Mouse (Mus musculus) neutrophil, adult 5-6 weeks (primary cell): ENCODE results near the gene Cntn5. TPM values are rescaled to one million over a fixed set of nuclear protein-coding genes. Genes with fewer than 3 reads are reported as not detected.

Experiments used
- ATAC-seq: fragments of 151-379, 151-347 bp; 2 replicates; pipeline ENCODE4 v1.8.0; 2017; ENCODE audit warnings: mild to moderate bottlenecking, moderate TSS enrichment; ENCODE audit not compliant: insufficient number of reproducible peaks, poor library complexity, low FRiP score, severe bottlenecking; ENCODE audit errors: extremely low read depth
- total RNA-seq: library from RNA; stranded (forward); fragments of 200-1000 nt; gene quantifications from 2 replicates; pipeline ENCODE4 v1.2.3, GENCODE M21; 2017

The Cntn5 gene
- total RNA-seq, 1 experiment from 2014 or later: not detected

- no peak for ATAC-seq
Measured at GRCm38 (mm10) chr9:9646276-9646675, 1258.3 kb downstream of the Cntn5 start.
